Mouse (Mus musculus) lung, adult 2 months (tissue): ENCODE measurements around the gene Pde8a. TPM values are rescaled to one million over a fixed set of nuclear protein-coding genes. Genes with fewer than 3 reads are reported as not detected.

ENCODE experiments used
- DNase-seq: peaks from one replicate; pipeline ENCODE4 v3.0.0; 2022
- H3K4me1 ChIP-seq: fragments of 200-500 bp; 2 replicates; pipeline ENCODE4 v1.6.1; 2011; ENCODE audit warnings: low read length; ENCODE audit not compliant: control insufficient read depth, insufficient read depth
- H3K4me3 ChIP-seq: fragments of 200-500 bp; replicated peaks from 2 replicates; pipeline ENCODE3; 2011; ENCODE audit warnings: low read depth, mild to moderate bottlenecking, control low read depth, low read length; ENCODE audit errors: extremely low read depth
- CTCF ChIP-seq: fragments of 200-500 bp; IDR thresholded peaks from 2 replicates; pipeline ENCODE4 v1.5.1; 2011; ENCODE audit warnings: mild to moderate bottlenecking, low read length, control low read depth; ENCODE audit not compliant: insufficient read depth
- POLR2A ChIP-seq: fragments of 200-500 bp; IDR thresholded peaks from 2 replicates; pipeline ENCODE4 v1.6.1; 2011; ENCODE audit warnings: low read depth, mild to moderate bottlenecking, control low read depth, low read length, borderline replicate concordance; ENCODE audit errors: extremely low read depth
- WGBS: fragments of 180-500 bp; shearing (Covaris S2); methylation state at CpG from one replicate; pipeline ENCODE4 v1.1.7; 2018; 5-methylcytosine and 5-hydroxymethylcytosine counted together
- polyA plus RNA-seq: library from polyadenylated mRNA; depleted of rRNA; stranded (reverse); fragments of >200 nt; gene quantifications from 2 replicates; pipeline ENCODE4 v1.2.3, GENCODE M21; 2012

Gene Pde8a
- polyA plus RNA-seq, 1 experiment, result 14.4 TPM

DNA sequence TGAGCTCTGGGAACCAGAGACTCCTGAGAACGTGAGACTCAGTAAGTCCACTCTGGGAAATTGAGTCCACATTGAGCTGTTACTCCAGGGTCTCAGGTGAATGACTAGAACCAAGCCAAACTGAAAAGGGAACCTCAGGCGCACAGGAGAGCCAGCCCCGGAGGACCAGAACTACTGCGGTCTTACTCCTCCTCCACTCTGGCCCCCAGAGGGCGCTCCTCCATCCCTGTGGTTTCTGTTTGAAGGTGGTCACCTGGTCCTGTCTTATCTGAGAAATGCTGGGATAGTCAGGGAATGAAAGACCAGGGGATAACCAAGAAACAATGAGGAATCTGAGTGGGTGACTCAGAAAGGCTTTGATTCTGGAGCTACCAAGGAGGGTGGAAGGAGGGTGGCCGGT is 4.5 kb upstream of the Pde8a start:
- H3K4me1 ChIP-seq, result peaks cover 11% of the 10 kb centered on the region
- peak; percentile 72 for DNase-seq
- H3K4me3 ChIP-seq, result no peak overlapping the region
- 23% methylated on average over 6 of the region's 6 CpGs for WGBS
- peak; percentile 80 for TF ChIP-seq CTCF
- no peak for TF ChIP-seq POLR2A

DNA sequence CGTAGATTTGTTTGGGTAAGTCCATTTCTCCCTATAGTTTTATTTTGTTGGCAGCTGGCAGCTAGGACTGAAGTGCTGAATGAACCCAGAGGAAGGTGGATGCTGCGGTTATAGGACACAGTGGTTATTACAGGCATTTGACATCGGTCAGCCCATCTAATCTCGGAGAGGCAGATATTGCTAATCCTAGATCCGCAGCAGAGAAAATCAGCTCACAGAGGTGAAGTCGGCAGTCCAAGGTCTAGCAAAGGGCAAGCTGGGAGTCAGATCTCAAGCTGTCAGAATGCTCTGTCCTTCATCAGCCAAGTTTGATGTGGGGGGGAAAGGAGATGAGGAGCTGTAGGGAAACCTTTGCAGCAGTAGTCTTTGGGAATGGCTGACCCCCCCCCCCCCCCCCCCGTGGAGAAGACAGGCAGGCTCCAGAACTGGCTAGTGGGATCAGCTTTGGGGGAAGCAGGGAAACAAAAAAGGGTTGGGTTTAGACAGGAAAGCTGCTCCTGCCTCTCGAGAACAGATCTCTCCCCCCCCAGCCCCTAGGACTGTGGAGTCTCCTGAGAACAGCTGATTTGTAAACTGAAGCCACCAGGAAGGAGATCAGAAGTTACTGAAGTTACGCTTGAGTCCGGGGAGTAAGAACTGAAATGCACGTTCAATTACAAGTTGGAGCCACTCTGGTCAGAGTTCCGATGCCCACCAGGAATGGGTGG is 3.3 kb upstream of the Pde8a start:
- Histone ChIP-seq H3K4me3 (no peak overlapping the region), H3K4me1 (peaks cover 11% of the 10 kb centered on the region)
- 61% methylated on average over 12 of the region's 12 CpGs for WGBS
- no peak for TF ChIP-seq POLR2A
- TF ChIP-seq CTCF, result no peak
- DNase-seq, result no peak

DNA sequence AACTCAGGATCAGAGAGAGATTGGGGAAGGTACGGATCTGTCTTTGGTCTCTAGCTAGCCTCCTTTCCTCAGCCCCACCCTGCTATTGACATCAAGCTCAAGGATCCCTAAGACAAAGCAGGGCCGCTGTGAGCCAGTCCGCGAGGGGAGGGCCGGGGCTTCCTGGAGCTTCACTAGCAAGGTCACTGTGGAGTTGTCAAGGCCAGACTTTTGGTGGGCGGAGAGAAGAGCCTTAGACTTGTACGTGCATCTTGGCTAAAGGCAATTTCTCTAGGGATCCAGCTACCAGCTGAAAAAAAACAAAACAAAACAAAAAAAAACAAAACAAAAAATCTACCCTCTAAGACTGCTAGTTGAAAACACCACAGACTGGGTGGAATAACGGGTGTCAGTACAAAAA is 1.6 kb upstream of the Pde8a start:
- no peak for DNase-seq
- Histone ChIP-seq H3K4me3 (no peak overlapping the region), H3K4me1 (peaks cover 11% of the 10 kb centered on the region)
- no peak for TF ChIP-seq CTCF
- no peak for TF ChIP-seq POLR2A
- WGBS, result 16% methylated on average over 8 of the region's 8 CpGs

DNA sequence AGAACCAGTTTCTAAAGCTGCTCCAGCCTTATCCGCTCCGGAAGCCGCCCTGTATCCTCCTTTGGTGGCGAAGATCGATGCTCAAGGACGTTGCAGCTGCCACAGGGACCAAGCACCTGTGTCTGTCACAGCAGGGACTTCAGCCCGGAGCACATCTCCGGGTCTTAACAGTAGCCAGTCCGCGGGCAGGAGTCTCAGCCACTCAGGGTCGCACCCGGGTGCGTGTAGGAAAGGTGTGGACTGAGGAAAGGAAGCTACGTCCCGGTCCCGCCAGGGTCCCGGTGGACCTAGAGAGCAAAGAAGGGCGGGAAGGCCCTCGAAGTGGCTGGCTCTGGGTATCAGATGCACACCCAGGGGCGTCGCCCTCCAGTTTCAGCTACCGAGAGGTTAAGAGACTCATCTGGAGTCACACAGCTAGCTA is 1.1 kb upstream of the Pde8a start:
- DNase-seq, result peak; percentile 60
- TF ChIP-seq POLR2A, result peak; percentile 8; the same call in 1 of the 2 replicates
- TF ChIP-seq CTCF, result no peak
- H3K4me1 ChIP-seq, result peaks cover 11% of the 10 kb centered on the region
- 1% methylated on average over 22 of the region's 22 CpGs for WGBS
- peak overlapping the region; percentile 59 for H3K4me3 ChIP-seq

DNA sequence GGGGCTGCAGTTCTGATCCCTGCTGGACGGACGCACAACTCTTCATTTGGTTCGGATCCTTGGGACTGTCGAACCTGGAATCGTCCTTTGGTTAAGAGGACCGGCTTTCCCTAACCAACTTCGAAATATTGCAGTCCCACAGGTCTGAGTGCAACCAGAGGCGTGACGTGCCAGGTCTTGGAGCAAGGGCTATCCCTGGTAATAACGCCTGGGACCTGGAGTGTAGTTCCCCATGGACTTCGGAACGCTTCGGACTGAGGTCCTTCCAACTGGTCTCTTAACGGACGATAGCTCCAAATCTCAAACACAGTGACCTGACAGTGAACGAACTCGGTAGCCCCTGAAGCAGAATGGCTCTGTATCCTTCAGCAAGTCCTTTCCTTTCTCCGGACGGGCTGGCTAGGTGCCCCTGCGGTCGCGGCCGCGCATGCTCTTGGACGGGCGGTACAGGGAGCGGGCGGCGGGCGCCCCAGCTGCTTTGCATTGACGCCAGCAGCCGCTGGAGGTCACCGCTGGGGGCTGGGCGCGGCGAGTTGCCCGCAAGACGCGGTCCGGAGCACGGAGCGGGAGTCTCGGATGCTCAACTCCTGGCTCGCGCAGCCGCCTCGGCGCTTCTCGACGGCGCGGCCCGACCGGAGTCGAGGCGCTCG is 574 bp upstream of the Pde8a start:
- peak; percentile 97 for DNase-seq
- Histone ChIP-seq H3K4me3 (peak overlapping the region; percentile 80), H3K4me1 (peaks cover 11% of the 10 kb centered on the region)
- under 1% methylated on average over 57 of the region's 57 CpGs for WGBS
- TF ChIP-seq CTCF (no peak), POLR2A (peak; percentile 62; the same call in 1 of the 2 replicates)

DNA sequence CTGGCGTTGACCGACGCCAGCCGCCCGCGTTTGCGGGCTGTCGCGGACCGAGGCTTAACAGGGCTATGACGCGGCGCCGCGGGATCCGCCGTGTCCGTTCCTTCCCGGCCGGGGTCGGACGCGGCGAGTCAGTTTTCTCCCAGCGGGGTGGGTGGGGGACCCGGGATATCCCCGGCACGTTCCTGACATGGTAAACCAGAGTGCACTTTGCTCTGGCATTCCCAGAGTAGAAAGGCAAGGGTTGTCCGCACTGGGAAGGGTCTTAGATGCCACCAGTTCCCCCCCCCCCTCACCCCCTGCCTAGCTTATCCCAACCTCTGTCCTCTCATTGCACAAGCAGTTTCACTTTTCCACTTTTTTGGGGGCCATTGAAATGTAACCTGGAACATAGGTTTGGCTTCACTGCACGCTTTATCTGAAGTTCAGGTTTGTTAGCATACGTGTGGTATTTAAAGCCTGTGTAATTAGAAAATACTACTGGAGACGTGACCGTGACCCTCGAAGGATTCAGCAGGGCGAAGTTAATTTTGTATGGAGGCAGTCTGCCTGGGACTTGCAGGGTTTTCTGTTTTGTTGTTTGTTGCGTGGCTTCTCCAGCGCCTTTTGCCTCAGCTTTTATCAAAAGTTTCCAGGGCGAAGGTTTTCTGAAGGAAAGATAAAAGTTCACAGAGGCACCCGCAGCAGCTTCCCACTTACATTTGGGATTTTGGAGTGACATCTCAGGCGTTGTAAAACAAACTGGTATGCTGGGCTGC is 934 bp downstream of the Pde8a start:
- no peak for DNase-seq
- Histone ChIP-seq H3K4me3 (peak overlapping the region; percentile 80), H3K4me1 (peaks cover 3% of the 10 kb centered on the region; the same call in 1 of the 2 replicates)
- WGBS, result 10% methylated on average over 39 of the region's 40 CpGs
- TF ChIP-seq POLR2A (no peak), CTCF (no peak)

DNA sequence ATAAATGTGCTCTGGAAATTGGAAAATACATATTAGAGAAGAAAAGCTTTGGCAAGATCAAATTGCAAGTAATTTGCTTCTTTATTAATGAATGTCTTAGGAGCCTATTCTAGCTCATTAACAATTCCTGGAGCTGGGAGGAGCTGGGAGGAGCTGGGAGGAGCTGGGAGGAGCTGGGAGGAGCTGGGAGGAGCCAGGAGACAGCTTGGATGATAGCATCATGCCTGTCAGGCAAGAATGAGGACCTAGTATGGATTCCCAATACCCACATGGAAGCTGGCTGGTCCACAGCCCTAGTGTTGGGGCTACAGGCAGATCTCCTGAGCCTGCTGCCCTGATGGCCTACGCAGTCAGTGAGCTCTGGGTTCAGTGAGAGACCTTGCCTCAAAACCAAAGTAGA is 2.6 kb downstream of the Pde8a start:
- 91% methylated on average over 1 of the region's 1 CpGs for WGBS
- no peak overlapping the region for H3K4me3 ChIP-seq
- H3K4me1 ChIP-seq, result peaks cover 3% of the 10 kb centered on the region
- DNase-seq, result no peak
- TF ChIP-seq CTCF (no peak), POLR2A (no peak)

DNA sequence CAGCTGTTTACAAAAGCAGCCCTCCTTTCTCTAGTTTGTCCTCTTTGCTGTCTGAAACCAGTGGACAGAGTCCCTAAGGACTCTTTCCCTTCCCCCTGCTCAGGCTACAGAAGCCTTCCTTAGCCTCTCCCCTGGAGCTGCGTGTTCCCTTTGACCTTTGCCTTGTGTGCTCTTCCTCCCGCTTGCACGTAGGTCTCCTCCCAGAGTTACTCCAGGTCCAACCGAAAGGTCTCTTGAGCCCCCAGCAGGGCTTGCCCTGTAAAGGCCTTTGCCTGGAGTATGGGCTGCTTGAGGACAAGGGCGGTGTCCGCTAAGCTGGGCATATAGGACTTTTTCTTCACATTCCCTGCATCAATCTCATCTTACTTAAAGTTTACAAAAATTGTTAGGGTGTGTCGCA is 5.9 kb downstream of the Pde8a start:
- Histone ChIP-seq H3K4me1 (no peaks in the 10 kb centered on the region; the same call in 1 of the 2 replicates), H3K4me3 (no peak overlapping the region)
- no peak for DNase-seq
- WGBS, result 69% methylated on average over 7 of the region's 7 CpGs
- no peak for TF ChIP-seq CTCF
- no peak for TF ChIP-seq POLR2A

DNA sequence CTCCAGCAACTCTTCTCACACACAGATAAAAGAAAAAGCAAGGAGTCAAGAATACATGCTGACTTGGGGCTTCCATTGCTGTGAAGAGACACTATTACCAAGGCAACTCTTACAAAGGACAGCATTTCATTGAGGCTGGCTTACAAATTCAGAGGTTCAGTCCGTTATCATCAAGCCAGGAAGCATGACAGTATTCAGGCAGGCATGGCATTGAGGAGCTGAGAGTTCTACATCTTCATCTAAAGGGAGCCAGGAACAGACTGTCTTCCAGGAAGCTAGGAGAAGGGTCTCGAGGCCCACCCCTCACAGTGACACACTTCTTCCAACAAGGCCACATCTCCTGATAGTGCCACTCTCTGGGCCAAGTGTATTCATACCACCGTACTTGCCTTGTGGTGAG is 7.0 kb downstream of the Pde8a start:
- 70% methylated on average over 3 of the region's 3 CpGs for WGBS
- DNase-seq, result no peak
- Histone ChIP-seq H3K4me1 (no peaks in the 10 kb centered on the region; the same call in 1 of the 2 replicates), H3K4me3 (no peak overlapping the region)
- TF ChIP-seq CTCF (no peak), POLR2A (no peak)
